Mouse (Mus musculus) CH12.LX (cell line): ENCODE results near the gene Pirt.

Experiments
- GABPA ChIP-seq: IDR thresholded peaks from 2 replicates; pipeline ENCODE4 v1.6.1; 2012; ENCODE audit warnings: low read depth, low read length, improper control_type of control experiment, inconsistent platforms; ENCODE audit not compliant: insufficient replicate concordance
- KAT2A ChIP-seq: IDR thresholded peaks from 2 replicates; pipeline ENCODE4 v1.6.1; 2012; ENCODE audit warnings: low read length, improper control_type of control experiment, inconsistent platforms; ENCODE audit not compliant: insufficient replicate concordance
- POLR2A ChIP-seq: IDR thresholded peaks from 2 replicates; pipeline ENCODE4 v1.6.1; 2011; ENCODE audit warnings: low read depth, mild to moderate bottlenecking, improper control_type of control experiment, low read length

GRCm38 (mm10) chr11:66911811-66912210, at the start of gene Pirt:
- TF ChIP-seq GABPA (no peak), KAT2A (no peak), POLR2A (no peak)
